Mouse (Mus musculus): Measurements from ENCODE around the gene Pfdn4. TPM values are rescaled to one million over a fixed set of nuclear protein-coding genes. Genes with fewer than 3 reads are reported as not detected.

Gene Pfdn4
- total and polyA plus RNA-seq, 3 experiments, result 60.5 to 70.9 TPM; not detected in 1

DNA sequence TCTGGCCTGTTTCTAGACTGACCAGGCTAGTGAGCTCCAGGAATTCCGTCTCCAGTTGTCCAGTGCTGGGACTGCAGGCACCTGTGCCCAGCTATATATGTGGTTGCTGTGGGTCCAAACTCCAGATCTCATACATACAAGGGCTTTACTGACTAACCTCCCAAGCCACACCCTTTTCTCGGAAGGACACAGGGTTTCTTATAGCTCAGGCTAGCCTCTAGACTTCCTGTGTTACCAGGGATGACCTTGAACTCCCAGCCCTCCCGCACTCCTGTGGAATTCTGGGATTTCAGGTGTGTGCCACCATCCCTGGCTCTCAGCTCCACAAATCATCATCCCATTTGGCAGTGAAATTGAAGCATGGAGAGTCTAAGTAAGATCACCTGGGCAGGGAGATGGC is 34.0 kb downstream of the Pfdn4 start:
- no peak for DNase-seq (ENCODE audit: low read depth, low spot score)
- H3K4me1 ChIP-seq (ENCODE audit: control insufficient read depth in 1 of 2, insufficient read depth in 2 of 2, low read length in 2 of 2), result no peaks in the 10 kb centered on the region
- H3K27ac ChIP-seq (ENCODE audit: control insufficient read depth, low read depth, low read length), result no peak overlapping the region
- no peaks in the 10 kb centered on the region for H3K9me3 ChIP-seq (replicated peaks; ENCODE audit: insufficient read depth, low read length)
- H3K79me2 ChIP-seq (ENCODE audit: control insufficient read depth, insufficient read depth, low read length, poor library complexity), result no peaks in the 10 kb centered on the region
- no peaks in the 10 kb centered on the region for H3K27me3 ChIP-seq (ENCODE audit: control insufficient read depth in 1 of 2, insufficient read depth in 2 of 2, low read length in 2 of 2)
- no peaks in the 10 kb centered on the region for H3K36me3 ChIP-seq (ENCODE audit: control insufficient read depth in 1 of 2, insufficient read depth in 2 of 2, low read length in 2 of 2)
- TF ChIP-seq EP300 (IDR thresholded peaks at IDR 0.05; ENCODE audit: low read depth in 1 of 2, low read length in 2 of 2) (no peak), MYB (IDR thresholded peaks at IDR 0.05; ENCODE audit: low read depth, low read length) (no peak), USF1 (IDR thresholded peaks at IDR 0.05; ENCODE audit: low read depth, low read length) (no peak), BHLHE40 (IDR thresholded peaks at IDR 0.05; ENCODE audit: borderline replicate concordance, low read depth, low read length) (no peak), USF2 (IDR thresholded peaks at IDR 0.05; ENCODE audit: borderline replicate concordance in 1 of 2, insufficient read depth in 1 of 2, low read depth in 1 of 2, low read length in 2 of 2) (no peak), JUND (IDR thresholded peaks at IDR 0.05; ENCODE audit: low read depth, low read length) (no peak), POLR2AphosphoS2 (IDR thresholded peaks at IDR 0.05; ENCODE audit: low read length) (no peak), SIN3A (IDR thresholded peaks at IDR 0.05; ENCODE audit: low read length) (no peak), GABPA (IDR thresholded peaks at IDR 0.05; ENCODE audit: low read depth, low read length) (no peak), TAL1 (IDR thresholded peaks at IDR 0.05; ENCODE audit: low read length) (no peak), RCOR1 (IDR thresholded peaks at IDR 0.05; ENCODE audit: low read depth, low read length) (no peak), CHD2 (IDR thresholded peaks at IDR 0.05; ENCODE audit: low read length) (no peak), MAZ (IDR thresholded peaks at IDR 0.05; ENCODE audit: low read depth, low read length) (no peak), ZNF384 (IDR thresholded peaks at IDR 0.05; ENCODE audit: low read depth, low read length) (no peak), CHD1 (IDR thresholded peaks at IDR 0.05; ENCODE audit: low read depth, low read length) (no peak), NELFE (IDR thresholded peaks at IDR 0.05; ENCODE audit: low read depth, low read length) (no peak), ZMIZ1 (IDR thresholded peaks at IDR 0.05; ENCODE audit: low read depth, low read length) (no peak)
- H3K4me3 ChIP-seq (ENCODE audit: control insufficient read depth in 1 of 2, insufficient read depth in 1 of 2, low read depth in 2 of 2, low read length in 2 of 2), result no peak overlapping the region
- no peak overlapping the region for H3K9ac ChIP-seq (ENCODE audit: control insufficient read depth, low read depth, low read length, poor library complexity, severe bottlenecking)

DNA sequence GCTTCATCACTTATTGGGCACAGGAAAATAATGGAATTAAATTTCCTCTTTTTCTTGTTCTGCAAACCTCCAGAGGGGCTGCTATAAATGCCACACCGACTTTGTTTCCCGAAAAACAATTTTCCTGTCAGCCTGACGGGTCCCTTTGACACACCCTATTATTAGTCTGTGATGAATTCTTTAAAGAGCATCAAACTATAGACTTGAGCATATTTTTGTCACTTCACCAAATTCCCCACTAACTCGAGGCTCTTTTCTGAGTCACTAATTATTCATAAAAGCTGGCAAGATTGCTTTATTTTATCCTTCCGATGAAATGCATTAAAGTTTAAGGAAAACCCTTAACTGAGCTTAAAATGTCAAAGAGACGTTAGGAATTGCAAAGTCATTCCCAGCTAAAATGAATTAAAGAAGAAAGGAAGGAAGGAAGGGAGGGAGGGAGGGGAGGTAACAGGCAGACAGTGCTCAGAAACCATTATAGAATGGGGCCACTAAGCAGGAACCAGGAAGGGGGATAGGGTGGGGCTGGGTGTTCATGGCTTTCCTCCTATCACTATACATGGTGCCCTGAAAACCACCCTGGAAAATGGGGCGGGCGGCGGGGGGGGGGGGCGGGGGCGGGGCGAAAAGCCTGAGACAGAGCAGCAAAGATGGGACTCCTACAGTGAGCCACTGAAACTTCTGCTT is 38.0 kb downstream of the Pfdn4 start:
- Histone ChIP-seq H3K27me3 (ENCODE audit: control insufficient read depth in 1 of 2, insufficient read depth in 2 of 2, low read length in 2 of 2) (no peaks in the 10 kb centered on the region), H3K79me2 (ENCODE audit: control insufficient read depth, insufficient read depth, low read length, poor library complexity) (no peaks in the 10 kb centered on the region), H3K4me1 (ENCODE audit: control insufficient read depth in 1 of 2, insufficient read depth in 2 of 2, low read length in 2 of 2) (no peaks in the 10 kb centered on the region), H3K9me3 (replicated peaks; ENCODE audit: insufficient read depth, low read length) (no peaks in the 10 kb centered on the region), H3K9ac (ENCODE audit: control insufficient read depth, low read depth, low read length, poor library complexity, severe bottlenecking) (no peak overlapping the region), H3K4me3 (ENCODE audit: control insufficient read depth in 1 of 2, insufficient read depth in 1 of 2, low read depth in 2 of 2, low read length in 2 of 2) (no peak overlapping the region), H3K27ac (ENCODE audit: control insufficient read depth, low read depth, low read length) (no peak overlapping the region), H3K36me3 (ENCODE audit: control insufficient read depth in 1 of 2, insufficient read depth in 2 of 2, low read length in 2 of 2) (no peaks in the 10 kb centered on the region)
- no peak for DNase-seq (ENCODE audit: low read depth, low spot score)
- TF ChIP-seq MYC (IDR thresholded peaks at IDR 0.05; ENCODE audit: low read depth, low read length) (no peak), EP300 (IDR thresholded peaks at IDR 0.05; ENCODE audit: low read depth in 1 of 2, low read length in 2 of 2) (no peak), TCF12 (IDR thresholded peaks at IDR 0.05; ENCODE audit: low read depth, low read length) (no peak), MXI1 (IDR thresholded peaks at IDR 0.05; ENCODE audit: low read depth, low read length) (no peak), KAT2A (conservative IDR thresholded peaks at IDR 0.05; ENCODE audit: low read depth, low read length) (no peak), SMC3 (IDR thresholded peaks at IDR 0.05; ENCODE audit: low read depth, low read length) (no peak), MAZ (IDR thresholded peaks at IDR 0.05; ENCODE audit: low read depth, low read length) (no peak), JUND (IDR thresholded peaks at IDR 0.05; ENCODE audit: low read depth, low read length) (no peak), NELFE (IDR thresholded peaks at IDR 0.05; ENCODE audit: low read depth, low read length) (no peak), GABPA (IDR thresholded peaks at IDR 0.05; ENCODE audit: low read depth, low read length) (no peak), RAD21 (IDR thresholded peaks at IDR 0.05; ENCODE audit: low read depth, low read length) (no peak), POLR2AphosphoS5 (IDR thresholded peaks at IDR 0.05; ENCODE audit: borderline replicate concordance, low read depth, low read length) (no peak), SIN3A (IDR thresholded peaks at IDR 0.05; ENCODE audit: low read length) (no peak), RCOR1 (IDR thresholded peaks at IDR 0.05; ENCODE audit: low read depth, low read length) (no peak), POLR2A (IDR thresholded peaks at IDR 0.05; ENCODE audit: control insufficient read depth in 1 of 2, insufficient read depth in 1 of 2, low read depth in 1 of 2, low read length in 2 of 2, poor library complexity in 1 of 2) (no peak), ZC3H11A (IDR thresholded peaks at IDR 0.05; ENCODE audit: low read depth, low read length) (no peak)

Data from MEL (cell line).